In genomic region chr11:58211682-58212067, GRCm38 (mm10) we compare ENCODE assay signal across 1 mouse cellular context.
TF ChIP-seq lines count a peak whose summit lies in the region.

No protein-coding gene starts in this region.

TF ChIP-seq in CH12.LX, 34 proteins besides CTCF, POLR2A, EP300 and RAD21:
- TF ChIP-seq JUN (IDR thresholded peaks at IDR 0.05; ENCODE audit: insufficient read depth, low read depth, low read length) (no peak), NELFE (IDR thresholded peaks at IDR 0.05; ENCODE audit: low read depth, low read length) (no peak), NRF1 (IDR thresholded peaks at IDR 0.05; ENCODE audit: low read depth, low read length) (no peak), MEF2A (IDR thresholded peaks at IDR 0.05; ENCODE audit: borderline replicate concordance, low read depth, low read length) (no peak), ELF1 (IDR thresholded peaks at IDR 0.05; ENCODE audit: low read depth, low read length) (no peak), ZC3H11A (IDR thresholded peaks at IDR 0.05; ENCODE audit: low read depth, low read length) (no peak), GABPA (IDR thresholded peaks at IDR 0.05; ENCODE audit: insufficient replicate concordance, low read depth, low read length) (no peak), MAX (IDR thresholded peaks at IDR 0.05; ENCODE audit: low read length) (no peak), KAT2A (IDR thresholded peaks at IDR 0.05; ENCODE audit: insufficient replicate concordance, low read length) (no peak), CHD2 (IDR thresholded peaks at IDR 0.05; ENCODE audit: low read length) (no peak), MXI1 (IDR thresholded peaks at IDR 0.05; ENCODE audit: low read depth, low read length) (no peak)
